Mouse (Mus musculus): ENCODE measurements around the gene Plpp6.
A peak's percentile ranks its signal among the peaks of the same experiment; 100 is the strongest.

Gene Plpp6

GRCm38 (mm10) chr19:28963842-28964551, at the start of gene Plpp6:
Gene Plpp6 (plus strand): TSS chr19:28963953.
- DNase-seq: peak; percentile 99

- no peak for DNase-seq
These were observed 49.2 kb upstream of the Plpp6 start for GRCm38 (mm10) chr19:28914598-28914997.

DNA sequence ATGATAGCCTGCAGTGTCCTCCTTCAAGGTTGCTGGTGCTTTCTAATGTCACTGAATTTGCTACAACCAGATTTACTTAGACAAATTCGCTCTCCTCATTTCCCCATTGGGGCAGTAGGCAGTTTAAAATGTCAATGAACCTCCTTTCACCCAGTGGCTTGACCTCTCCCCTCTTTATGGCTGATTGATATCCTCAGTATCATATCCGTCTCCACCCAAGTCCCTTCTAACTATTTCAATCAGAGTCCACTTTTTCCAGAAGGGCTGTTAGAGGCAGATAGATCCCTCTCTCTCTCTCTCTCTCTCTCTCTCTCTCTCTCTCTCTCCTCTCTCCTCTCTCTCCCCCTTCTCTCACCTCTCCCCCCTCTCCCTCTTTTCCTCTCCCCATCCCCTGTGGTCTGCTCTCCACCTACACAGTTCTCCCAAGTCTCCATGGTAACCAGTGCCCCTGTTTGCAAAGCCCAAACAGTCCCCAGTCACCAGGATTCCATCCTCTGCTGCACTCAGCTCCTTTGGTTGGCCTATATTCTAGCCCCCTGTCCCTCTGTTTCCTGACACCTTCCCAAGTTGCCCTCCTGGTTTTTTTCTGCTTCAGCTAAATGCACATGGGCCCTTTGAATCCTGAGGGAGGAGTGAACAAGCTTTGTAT, 48.0 kb upstream of the Plpp6 start:
- no peak for DNase-seq

GRCm38 (mm10) chr19:28916492-28916891, 47.3 kb upstream of the Plpp6 start:
- DNase-seq: no peak

DNA sequence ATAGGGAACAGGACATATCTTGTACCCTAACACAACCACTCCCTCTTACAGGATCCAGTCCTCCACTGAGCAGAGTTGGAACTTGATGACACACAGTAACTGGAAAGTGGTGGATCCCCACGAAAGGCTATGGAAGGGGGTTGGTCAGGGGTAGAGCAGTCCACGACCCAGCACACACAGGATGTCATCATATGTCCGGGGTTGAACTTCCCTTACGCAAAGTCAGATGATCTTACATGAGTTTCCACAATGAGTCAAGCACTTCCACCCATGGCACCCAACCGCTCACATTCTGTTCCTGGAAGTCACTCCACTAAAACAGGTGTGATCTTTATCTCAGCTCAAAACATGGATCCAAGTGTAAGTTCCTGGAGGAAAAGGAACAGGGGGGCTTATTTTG, 45.9 kb upstream of the Plpp6 start:
- DNase-seq: peak; percentile 96

DNA sequence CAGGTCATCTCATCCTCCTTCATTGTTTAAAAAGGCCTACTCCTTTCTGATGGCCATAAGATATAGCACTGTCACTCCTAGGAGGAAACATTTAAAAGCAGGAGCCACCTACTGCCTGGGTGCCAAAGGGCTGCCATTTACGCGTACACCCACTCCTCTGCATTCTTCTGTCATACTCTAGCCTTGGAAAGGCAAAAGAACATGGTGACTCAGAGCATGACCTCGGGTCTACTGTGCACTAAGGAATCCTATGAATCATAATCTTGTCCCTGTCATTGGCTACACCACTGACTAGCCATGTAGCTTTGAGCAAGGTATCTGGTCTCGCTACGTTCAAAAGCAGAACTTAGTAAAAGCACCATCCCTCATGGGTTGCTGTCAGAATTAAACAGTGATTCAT, 37.4 kb upstream of the Plpp6 start:
- DNase-seq: no peak

GRCm38 (mm10) chr19:28927396-28927795, 36.4 kb upstream of the Plpp6 start:
- DNase-seq: no peak

DNA sequence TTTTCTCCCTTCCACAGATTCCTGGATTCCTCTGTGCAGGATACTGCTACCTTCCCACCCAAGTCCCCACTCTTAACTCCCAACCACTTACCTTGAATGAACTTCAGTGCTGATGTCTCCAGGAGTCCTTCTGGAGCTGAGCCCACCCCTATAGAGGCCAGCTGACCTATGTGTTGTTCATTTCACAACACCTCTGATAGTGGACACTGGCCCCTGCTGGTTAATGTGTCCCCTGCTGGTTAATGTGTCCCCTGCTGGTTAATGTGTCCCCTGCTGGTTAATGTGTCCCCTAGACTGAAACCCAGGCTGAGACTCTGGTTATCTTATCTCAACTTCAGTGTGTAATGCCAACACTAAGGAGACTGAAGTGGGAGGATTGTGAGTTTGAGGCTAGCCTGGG, 34.7 kb upstream of the Plpp6 start:
- no peak for DNase-seq

GRCm38 (mm10) chr19:28934897-28935296, 28.9 kb upstream of the Plpp6 start:
- peak; percentile 17 for DNase-seq

DNA sequence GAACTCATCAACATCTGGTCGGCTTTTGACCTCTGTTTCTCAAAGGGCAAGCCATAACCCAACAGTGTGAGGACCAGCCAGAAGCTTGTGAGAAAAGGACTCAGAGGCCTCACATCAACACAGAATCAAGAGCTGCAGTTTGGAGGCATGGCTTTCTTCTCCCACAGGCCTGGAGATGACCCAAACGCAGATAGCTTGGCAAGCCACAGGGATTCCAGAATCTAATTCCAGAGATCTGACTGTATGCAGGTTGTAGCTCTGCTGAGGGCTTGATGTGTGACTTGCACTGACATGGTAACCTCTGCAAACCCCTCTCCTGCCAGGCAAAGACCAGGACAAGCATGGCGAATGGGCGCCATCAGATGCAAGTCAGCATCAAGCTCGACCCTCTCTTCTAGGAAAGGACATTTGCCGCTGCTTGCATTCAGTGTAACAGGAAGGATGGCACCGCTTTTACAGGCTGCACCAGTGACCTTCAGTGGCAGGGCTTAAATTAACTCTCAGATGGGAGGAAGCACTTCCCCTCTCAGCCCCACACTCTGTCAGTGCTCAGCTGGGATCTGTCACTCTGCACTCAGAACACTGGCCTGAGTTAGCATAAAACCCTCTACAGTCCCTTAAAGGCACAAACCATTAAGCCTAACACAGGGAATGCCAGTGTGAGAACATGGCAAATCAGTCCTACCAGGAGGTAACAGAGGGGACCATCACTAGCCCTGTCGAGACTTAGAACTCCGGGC, 23.4 kb upstream of the Plpp6 start:
- peak; percentile 94 for DNase-seq

DNA sequence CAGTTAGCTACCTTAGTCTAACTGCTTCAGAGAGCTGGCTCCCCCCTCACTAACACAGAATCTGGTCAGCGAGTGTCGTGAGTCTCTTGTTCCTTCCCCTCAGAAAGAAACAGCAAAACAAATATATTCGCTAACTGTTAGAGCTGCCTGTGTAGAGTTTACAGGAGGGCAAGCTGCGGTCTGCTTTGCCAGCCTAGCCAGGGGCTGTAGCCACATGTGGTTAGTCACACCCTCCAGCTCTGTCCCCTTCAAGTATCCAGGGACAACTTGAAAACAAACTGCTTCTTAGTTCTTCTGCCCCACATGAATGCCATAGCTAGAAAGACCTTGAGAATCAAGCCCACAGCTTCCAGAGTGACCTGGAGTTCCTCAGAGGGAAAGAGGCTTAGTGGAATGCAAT, 22.5 kb upstream of the Plpp6 start:
- DNase-seq: peak; percentile 69

- DNase-seq: peak; percentile 88
These were observed 17.0 kb upstream of the Plpp6 start for GRCm38 (mm10) chr19:28946782-28947181.

DNA sequence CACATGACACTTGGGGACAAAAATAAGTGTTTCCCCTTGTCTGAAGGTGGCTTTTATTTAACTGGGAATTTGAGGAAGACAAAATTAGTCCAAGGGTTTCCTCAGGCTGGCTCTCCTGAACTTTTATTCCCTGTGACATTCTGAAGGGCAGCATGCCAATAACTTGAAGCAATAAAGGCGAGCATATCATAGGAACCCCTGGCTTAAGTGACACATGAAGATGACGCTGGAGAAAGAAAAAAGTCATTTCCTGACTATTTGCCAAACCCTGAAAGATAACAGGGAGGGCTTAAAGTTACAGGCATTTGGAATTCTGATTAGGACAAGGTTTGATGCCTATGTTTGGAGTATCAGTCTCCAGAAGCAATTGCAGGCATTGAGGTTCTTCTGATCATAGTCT, 16.4 kb upstream of the Plpp6 start:
- peak; percentile 83 for DNase-seq

DNA sequence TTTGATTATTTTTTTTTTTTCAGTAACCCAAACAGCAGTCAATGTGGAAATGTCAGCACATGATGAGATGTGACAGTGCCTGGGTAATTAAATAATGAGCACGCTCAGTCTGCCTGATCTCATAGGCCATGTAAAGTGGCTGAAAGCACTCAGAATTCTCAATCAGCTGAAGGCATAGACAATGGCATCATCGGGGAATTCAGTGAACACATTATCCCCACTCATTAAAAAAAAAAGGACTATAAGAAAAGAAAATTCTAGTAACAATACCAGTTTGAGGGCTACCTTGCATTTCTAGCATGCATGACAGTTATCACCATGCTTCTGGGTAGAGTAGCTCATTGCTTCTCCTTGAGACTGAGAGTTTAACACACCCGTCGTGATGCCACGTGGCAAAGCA, 12.5 kb upstream of the Plpp6 start:
- no peak for DNase-seq

- DNase-seq: no peak
These were observed 640 bp upstream of the Plpp6 start for GRCm38 (mm10) chr19:28963113-28963512.

DNA sequence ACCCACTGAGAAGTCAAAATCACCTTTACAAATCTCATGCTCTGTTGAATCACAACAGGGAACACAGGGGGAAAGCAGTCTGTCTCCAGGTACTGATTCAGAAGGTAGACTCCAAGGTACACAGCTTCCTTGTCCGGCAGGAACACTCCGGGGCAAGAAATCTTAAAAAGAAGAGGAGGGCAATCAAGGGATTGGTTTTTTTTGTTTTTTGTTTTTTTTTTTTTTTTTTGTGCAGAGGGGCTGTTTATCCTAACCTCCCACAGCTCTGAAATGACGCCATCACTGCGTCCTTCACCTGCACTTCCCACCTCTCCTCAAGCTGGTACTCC, 276 bp upstream of the Plpp6 start:
- DNase-seq: no peak

DNA sequence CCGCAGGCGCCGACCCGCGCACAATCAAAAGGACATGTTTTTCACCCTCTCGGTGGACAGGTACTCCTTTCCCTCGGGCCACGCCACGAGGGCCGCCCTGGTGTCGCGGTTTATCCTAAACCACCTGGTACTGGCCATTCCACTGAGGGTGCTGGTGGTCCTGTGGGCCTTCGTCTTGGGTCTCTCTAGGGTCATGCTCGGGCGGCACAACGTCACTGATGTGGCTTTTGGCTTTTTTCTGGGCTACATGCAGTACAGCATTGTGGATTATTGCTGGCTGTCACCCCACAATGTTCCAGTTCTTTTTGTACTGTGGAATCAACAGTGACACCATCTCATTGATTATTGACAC, 775 bp downstream of the Plpp6 start:
- DNase-seq: no peak

DNA sequence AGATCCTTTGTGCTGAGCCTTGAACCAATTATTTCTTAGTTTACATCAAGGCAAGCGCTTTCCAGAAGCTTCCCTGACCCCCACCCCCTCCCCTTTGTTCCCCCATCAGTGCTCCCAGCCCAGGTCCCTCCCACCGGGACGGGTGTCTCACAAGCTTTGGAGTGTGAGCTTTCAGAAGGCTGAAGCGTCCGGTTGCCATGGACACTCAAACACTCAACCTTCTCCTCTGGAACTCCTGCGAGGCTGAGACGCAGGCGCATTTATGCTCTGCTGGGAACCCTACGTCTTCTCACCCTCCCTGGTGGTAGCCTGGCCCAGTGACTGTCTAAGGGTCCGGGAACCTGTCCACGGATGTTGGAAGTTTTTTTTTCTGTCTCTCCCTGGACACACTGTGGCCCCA, 3.9 kb downstream of the Plpp6 start, which contains the start of gene 4430402I18Rik:
Gene 4430402I18Rik, minus strand, starts transcription at position 149 of the 400 bp plus-strand sequence.
- DNase-seq: no peak

DNA sequence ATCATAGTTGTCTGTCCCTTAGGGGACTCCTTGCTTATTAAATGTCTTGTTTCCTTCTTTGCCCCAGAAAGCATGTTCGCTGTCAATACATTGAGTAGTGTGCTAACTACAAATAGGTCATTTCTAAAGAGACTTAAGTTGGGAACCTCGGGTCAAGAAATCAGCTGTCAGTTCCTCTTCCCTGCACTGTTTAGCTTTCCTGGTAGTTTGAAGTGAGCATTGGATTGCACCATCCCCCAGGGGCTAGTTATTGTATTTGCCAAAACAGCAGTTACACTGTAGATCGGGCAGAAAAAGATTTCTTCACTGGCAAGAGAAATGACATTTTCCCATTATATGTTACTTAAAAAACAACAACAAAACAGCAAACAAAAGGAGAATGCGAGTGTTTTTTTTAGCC, 4.4 kb downstream of the Plpp6 start:
- no peak for DNase-seq

DNA sequence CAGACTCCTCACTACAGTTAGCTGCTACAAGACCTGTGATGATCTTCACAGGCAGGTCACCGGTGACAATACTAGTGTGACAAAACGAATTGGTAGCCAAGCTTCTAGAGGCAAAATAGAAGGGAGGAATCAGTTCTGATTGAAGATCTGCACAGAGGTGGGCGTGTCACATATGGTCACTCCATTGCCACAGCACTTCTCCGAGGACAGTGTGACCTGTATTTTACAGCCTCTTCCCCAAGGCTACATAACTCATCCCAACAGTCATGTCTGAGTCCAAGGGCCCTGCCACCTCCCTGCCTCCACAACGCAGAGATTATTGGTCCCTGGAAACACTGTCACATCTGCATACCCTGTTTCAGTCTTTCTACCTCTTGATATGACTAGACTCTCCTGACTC, 5.5 kb downstream of the Plpp6 start:
- DNase-seq: no peak

- peak; percentile 94 for DNase-seq
These were observed 6.5 kb downstream of the Plpp6 start for GRCm38 (mm10) chr19:28970251-28970650.

DNA sequence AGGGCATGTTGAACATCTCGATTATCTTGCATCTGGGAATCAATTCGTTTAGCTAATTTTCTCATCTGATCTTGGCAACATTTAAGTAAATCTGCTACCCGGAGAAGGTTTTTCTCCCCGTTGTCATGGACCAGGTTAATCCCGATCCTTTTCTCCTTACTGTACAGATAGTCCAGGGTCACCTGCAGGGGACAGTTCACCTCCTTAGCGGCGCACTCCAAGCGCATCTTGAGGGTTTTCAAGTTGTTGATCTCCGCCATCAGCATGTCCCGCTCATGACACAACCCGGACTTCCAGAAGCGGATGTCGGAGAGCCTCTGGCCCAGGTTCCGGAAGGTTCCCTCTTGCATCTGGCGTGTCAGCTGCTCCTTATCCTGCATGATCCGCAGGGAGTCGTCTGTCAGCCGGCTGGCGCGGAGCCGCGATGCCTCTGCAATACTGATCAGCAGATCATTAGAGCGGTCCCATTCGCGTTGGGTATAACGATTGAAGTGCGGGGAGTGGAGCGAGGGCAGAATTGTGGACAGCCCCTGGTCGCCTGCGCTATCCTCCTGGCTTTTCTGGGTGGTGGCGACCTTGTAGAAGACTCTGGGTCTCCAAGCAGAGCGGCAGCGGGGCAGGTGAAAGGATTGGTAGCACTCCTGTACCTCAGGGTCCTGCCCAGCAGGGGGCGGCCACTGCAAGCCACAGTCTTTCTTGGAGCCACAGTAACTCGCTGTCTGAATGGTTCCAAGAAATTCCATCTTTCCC, 11.3 kb downstream of the Plpp6 start:
- DNase-seq: peak; percentile 97

- DNase-seq: peak; percentile 9
These were observed 18.9 kb downstream of the Plpp6 start for GRCm38 (mm10) chr19:28982617-28983016.
